Mouse (Mus musculus) NIH3T3 (cell line): ENCODE measurements around the gene Ppp2r3a.

Experiments used
- DNase-seq: peaks from one replicate; pipeline ENCODE4 v3.0.0-alpha.2; 2012; ENCODE audit warnings: low read depth

The Ppp2r3a gene

DNA sequence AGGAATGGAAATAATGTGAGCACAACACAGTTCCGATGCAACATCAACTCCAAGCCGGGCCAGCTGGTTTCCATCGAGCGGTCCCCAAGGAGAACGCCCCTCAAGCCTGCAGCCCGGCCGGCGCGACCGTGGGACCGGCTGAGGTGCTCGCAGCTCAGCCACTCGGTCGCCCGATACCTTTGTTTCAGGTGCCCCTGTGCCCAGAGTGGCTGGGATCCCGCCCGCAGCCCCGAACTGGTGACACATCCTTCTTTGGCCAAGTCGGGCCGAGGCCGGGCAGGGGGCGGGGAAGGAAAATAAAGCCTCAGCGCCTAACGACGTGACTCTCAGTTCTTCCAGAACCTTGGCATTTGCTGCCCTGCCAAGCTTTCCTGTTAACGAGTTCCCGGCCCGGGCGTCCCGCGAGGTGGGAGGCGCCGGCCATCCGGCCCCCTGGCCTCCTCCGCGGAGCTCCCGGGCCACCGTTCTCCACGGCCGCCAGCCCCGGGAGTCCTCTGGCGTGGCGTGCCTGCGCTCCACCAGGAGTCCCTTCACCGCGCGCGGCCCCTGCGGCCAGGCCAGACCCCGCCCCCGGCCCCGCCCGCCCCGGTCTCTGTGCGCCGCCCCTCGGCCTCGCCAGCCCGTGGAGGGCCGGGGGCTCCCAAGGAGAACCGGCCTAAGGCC lies 483 bp downstream of the Ppp2r3a start:
- peak; percentile 86 for DNase-seq

DNA sequence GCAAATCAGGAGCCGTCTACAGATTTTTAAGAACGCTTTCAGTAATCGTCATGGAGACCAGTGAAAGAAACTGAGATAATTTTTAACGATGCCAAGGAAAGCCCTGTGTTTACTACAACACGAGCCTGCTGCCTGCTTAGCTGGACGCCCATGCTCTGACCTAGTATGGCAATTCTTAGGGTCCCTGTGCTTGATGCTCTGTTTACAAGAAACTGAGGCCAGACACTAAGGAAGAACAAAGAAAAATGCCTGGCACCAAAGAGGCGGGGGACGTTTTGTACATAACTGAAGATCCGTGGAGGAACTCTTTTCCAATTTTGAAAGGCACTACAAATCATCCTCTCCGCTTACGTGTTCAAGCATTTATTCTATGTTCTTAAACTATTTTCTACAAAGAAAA lies 1.1 kb downstream of the Ppp2r3a start:
- DNase-seq = peak; percentile 24

DNA sequence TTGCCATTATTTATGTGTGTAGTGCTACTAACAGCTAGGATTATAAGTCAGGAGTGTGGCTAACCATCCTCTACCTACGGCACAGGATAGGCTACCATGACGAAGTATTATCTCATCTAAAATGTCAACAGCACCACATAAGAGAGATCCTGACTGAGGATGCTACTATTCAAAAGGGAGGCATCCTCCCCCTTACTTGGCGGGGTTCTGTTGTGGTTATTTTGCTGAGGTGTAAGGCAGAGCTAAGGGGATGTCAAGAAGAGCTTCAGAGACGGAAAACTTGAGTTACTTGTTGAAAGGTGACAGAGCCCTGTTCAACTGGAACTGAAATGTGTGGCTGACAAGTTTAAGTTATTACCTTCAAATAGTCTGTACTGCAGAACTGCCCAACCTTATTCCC lies 2.0 kb downstream of the Ppp2r3a start:
- DNase-seq = no peak

DNA sequence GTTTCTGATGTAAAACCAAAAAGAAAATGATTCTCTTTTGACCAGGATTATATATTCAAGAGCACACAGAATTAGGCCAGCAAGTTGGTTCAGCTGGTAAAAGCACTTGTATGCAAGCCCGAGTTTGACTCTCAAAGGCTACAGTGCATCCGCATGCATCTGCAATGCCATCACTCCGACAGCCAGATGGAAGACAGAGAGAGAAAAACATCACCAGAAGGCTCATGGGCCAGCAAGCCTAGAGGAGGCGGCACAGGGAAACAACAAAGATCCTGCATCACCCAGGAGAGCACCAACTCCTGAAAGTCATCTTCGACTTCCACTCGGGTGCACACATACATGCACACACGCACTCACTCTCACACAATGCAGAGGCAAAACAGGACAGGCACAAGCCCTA lies 4.1 kb downstream of the Ppp2r3a start:
- no peak for DNase-seq

DNA sequence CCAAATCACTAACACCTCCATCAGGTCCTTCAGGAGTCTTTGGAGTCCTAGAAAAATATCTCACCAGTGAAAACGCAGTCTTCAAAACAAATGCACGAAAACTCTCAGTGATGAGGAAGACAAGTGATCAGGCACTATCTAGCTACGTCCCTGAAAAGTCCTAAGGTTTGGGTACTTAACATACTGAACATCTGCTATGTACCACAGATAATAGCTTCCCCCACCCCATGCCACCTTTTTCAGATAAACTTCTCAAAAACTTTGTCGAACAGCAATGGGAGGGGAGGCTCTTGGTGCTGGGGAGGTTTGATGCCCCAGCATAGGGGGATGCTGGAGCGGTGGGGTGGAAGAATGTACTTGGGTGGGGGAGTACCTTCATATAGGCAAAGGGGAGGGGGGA lies 6.1 kb downstream of the Ppp2r3a start:
- DNase-seq = no peak

DNA sequence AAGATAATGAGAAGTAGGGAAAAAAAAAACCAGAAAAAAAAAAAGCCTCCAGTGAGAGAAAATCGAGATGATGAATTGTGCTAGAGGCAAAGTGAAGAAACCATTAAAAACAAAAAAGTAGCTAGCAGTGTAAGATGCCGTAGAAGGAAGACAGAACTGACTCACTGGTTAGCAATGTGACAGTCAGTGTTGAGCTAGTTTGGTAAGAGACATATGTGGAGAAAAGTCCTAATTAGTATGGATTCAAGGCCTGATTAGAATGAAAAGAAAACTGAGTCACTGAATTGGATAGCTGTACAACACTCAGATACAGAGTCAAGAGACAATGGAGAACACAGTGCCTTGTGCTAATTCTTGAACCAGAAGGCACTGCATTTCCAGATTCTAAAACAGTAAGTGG lies 7.9 kb downstream of the Ppp2r3a start:
- DNase-seq = peak; percentile 65

DNA sequence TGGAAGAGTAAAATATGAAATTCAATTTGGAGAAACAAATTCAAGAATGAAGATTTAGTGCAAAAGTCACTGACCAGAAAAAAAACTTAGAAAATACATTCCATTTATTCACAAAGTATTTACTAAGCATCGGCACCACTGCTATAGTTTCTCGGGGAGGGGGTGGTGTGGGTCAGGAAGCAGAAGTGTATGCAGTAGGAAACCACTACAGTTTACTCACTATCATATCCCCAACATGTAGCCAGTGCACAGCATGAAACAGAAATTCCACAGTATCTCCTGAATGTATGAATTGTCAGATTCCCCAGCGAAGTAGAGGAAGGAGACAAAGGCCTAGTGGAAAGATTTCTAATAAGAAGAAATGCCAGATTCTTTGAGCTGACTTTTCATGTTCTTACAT lies 11.4 kb downstream of the Ppp2r3a start:
- DNase-seq = no peak

DNA sequence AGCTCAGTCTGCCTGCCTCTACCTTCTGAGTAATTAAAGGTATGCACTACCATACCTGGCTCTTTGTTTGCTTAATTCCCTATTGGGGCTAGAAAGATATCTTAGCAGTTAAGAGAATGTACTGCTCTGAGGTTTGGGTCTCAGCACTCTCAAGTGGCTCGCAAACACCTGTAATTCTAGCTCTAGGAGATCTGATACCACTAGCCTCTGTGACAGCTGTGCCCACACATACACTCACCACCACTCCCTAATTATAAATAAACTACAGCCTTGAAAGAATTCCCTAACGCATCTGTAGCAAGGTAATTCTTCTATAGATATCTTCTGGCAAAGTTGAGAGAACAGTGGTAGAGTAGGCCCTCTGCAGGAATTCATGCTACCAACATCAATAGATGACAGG lies 15.8 kb downstream of the Ppp2r3a start:
- DNase-seq = no peak

DNA sequence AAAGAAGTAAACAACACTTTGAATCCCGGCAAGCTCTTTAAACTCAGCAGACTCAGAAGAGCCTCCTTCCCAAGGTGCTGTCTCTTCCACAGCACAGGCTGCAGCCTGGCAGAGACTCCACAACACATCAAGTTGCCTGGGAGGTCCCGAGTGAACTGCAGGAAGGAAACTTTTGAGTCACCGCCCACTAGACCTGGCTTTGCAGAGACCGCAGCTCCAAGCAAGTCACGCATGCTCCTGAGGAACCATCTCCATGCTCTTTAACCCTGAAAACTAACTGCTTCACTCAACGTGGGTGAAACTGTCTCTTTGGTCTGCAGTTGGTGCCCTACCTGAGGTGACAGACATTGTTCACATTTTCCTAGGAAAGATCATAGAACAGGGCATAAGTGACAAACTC lies 19.6 kb downstream of the Ppp2r3a start:
- no peak for DNase-seq

DNA sequence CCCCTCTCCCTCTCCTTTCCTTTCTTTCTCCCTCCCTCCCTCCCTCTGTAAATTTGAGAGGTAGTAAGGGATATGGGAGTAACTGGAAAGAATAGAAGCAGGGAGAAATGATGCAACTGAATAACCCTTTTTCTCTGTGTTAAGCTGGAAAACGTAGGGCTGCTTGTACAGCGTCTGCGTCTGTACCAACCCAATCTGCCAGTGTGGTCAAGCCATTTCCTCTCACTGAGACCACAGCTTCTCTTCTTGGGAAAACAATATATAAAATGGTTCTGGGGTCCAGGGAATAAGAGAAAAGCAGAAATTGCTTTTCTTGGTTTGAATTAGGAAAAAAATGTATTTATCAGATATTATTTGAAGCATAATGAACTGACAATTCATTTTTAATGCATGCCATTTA lies 21.6 kb downstream of the Ppp2r3a start:
- no peak for DNase-seq

DNA sequence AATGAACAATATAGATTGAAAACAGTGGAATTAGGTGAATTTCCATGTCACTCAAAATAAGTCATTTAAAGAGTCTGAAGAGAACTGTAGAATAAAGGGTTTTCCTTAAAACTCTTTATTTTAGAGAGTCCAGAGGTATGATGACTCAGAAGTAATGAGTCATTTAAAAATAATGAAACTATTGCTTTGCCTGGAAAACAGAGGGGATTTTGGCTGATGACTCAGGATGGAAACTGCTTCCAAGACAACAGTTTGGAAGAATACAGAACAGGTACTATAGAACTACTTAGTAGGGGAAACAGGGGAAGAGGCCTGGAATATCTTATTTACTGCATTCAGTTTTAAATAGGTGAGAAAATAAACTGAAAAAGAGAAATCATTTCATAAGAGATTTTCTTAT lies 22.7 kb downstream of the Ppp2r3a start:
- DNase-seq = peak; percentile 75

DNA sequence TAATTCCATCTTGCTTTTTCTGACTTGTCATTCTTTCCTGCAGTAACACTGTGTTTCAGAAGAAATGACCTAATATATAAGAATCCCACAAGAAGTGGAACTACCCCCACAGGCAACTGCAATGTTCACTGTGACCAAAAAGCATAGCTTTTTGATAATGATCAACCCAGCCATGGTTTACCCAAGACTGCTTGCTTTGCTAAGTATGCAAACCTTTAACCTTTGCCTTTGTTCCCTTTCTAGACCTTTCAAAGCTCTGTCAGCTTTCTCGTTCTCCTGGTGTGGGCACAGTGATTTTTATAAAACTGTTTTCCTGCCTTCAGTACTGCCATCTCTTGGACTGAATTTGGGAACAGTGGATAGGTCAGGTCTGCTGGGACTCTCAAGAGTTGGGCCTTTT lies 43.6 kb downstream of the Ppp2r3a start:
- no peak for DNase-seq

DNA sequence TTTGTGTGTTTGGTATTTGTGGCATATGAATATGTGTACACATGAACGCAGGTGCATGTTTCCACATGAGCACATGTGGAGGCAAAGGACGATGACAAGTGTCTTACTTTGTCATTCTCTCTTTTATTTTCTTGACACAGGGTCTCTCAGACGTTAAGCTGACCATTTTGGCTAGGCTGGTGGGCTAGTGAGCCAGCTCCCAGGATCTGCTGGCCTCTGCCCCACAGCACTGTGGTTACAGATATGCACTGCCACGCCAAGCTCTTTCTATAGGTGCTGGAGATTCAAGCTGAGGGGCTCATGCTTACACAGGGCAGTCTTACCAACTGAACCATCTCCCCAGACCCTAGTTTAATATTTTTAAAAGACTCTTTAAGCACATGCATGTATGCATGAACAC lies 45.1 kb downstream of the Ppp2r3a start:
- no peak for DNase-seq

DNA sequence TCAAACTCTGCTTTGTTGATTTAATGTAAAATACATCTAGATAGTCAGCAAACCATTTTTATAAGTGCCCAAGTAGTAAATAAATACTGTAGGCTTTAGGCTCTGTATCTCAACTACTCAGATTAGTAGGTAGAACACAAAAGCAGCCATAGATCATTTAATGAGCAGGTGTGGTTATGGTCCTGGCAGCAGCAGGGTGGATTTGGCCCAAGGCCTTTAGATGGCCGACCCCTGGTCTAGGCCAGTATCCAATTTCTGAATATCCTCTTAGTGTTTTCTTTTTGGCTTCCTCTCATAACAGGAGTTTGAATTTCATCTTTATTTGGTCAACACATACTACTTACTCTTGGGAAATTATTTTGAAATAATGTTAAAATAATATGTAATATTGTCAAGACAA lies 46.4 kb downstream of the Ppp2r3a start:
- DNase-seq = peak; percentile 8

DNA sequence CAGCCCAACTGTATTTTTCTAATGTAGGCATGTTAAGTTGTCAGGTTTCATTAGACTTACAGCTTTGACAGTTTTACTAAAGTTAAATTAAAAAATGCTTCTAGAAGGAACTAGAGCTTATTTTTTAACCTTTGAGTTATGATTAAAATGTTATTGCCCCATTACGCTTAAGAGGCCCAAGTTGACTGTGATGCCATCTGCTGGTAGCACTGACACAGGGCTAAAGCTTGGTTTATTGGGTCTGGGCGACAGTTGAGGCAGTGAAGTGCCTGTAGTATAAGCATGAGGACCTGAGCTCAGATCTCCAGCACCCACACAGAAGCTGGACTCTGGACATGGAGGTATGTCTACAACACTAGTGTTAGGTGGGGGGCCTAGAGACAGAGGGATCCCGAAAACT lies 47.5 kb downstream of the Ppp2r3a start:
- DNase-seq = no peak

DNA sequence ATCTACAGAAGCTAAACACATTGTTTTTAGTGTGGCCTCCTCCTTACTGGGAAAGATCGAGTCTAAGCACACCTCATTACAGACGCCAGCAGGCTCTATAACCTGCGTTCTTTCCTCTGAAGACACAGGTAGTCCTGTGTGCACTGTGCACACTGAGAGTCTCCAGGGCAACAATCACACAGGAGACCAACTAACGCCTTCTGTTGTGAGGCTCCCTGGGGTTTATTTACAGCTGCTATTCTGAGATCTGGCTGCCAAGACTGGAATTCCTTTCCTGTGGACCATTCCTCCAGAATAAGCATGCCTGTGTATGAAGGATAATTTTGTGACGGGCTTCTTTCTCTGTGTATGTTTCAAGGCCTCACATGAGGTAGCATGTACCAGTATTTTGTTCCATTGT lies 51.0 kb downstream of the Ppp2r3a start:
- no peak for DNase-seq

DNA sequence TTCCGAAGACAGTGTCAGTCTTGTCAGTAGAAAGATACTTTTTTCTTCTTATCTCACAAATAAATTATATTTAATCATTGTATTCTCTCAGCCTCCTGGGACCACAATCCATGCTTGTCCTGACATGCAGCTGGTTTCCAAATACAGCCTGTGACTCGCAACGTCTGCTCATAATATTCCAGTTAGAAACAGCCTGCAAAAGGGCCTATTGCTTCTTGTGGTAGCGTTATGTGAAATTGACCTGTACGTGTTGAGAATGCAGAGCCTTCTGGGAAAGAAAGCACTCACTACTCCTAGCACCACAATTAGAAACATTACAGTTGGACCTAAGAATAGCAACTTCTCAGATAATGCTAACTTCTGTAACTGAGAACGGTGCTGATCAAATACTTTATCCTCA lies 52.8 kb downstream of the Ppp2r3a start:
- peak; percentile 7 for DNase-seq

DNA sequence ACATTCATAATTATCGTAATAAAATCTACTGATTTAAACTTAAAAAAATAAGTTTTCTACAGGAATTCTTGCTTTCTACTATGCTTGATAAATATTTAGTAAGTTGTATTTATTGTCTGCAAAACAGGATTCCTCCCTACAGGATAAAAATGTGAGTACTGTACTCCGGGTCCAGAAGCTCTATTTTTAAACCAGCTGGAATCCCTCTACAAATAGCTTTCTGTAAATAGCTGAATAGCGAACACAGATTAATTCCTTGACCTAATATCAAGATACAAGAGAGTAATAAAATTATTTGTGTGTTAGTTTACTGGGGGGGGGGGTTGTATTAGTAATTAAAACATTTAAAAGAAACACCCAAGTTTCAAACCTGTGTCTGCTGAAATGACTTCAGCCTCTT lies 53.3 kb downstream of the Ppp2r3a start:
- DNase-seq = no peak

DNA sequence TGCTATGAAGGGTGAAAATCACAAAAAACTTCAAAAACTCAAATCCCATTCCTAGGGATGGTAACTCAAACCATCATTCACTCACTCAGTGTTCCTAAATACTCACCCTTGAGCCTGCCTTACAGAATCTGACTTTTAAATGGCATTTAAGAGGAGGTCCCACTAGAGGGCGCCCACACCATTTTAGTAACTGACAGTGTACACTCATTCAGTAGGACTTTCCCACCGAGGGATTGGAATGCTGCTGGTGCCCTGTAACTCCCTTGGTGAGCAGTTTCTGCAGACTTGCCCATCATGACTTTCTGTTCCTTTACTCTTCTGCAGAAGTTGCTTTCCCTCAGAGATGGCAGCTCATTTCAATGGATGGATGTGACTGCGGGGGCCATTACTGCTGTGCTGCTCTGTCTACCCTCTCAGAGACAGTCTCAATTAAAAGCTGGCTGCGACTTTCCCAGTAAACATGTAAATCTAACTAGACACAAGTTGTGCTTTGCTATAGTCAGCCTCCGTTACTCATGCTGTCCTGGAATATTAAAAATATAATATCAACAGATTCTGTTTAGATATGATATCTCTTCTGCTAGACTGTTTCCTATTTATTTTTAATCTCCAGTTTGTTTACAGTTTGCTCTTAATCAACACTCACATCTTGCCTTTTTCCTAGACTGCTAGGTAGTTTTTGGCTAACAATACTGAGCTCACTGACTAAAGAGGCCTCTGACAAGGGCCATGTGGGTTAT lies 69.5 kb downstream of the Ppp2r3a start:
- DNase-seq = peak; percentile 94

DNA sequence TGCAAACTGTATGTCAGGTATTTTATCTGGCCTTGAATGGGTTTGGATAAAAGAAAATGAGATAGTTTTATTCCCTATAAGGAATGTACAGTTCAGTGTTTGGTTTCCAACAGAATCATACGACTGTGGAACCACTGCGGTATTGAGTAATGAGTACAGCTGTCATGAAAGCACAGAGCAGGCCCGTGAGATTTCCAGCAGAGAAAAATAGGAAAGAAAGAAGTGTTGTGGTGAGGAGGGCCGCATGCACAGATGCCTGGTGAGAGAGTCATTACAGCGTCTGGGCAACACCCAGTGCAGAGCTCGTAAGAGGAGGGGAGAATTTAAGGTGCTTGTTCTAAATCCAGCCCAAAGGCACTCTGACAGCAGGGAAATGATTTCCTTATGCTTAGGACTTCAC lies 70.3 kb downstream of the Ppp2r3a start:
- DNase-seq = peak; percentile 47

DNA sequence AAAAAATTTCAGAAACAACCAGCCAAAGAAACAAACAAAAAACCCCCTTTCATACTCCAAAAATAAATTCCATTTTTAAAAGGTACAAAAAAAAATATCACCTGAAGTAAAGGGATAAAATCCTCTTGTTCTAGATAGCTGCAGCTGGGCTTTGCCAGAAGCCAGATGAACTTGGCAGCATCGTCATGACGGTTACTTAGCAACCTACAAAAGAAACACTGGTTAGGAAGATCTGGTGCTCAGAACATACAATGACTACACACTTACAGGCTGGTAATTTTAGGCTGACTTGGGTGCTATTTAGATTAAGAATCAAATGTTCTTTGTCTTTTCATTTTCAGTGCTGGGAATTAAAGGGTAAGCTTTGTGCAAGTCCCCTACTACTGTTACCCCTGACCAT lies 71.4 kb downstream of the Ppp2r3a start:
- DNase-seq = peak; percentile 44

DNA sequence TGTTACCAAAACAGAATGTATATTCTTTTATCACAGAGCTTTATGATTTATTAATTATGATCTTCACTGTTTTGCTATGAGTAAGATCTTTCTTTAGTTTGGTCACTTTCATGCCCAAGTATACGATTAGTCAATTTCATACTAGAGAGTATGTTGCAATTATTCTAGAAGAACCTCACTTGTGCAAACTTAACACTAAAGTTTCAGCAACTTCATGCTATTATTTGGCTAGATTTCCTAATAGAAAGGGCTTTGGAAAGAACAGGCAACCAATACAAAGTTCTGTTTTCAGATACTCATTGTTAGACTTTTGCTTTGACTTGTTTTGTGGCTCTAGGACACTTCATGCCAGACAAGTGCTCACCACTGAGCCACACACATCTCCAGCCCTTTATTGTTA lies 91.0 kb downstream of the Ppp2r3a start:
- DNase-seq = no peak

DNA sequence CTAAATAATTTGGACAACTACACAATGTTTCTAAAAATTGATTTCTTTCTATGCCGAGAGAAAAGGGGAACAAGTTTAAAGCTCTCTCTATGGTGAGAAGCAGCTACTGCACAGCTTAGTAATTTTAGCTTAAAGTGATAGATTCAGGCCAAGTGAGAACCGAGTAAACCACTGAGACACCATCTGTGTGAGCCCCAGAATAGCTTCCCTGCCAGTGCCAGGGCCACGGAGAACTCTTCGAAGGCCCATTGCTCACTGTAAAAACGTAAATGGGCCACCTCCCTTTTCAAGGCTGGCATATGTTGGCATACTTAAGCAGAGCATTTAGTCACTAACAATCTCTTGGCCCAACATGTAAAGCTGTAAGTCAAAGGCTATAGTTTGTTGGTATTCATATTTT lies 91.5 kb downstream of the Ppp2r3a start:
- DNase-seq = no peak

DNA sequence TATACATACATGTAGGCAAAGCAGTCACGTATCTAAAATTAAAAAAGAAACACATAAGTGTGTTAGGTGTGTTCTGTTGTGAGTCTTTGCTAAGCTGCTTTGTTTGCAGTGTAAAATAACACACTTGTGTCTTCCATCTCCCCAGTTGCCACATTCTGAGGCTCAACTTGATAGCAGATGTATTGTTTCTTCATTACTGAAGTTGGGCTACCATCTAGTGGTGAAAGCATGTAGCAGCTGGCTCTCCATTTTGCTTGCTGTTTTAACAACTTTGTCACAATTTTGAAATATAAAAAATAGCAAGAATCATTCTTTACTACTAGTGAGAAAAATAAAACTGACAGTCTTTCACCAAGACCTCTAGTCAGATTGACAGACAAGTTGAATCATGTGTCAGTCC lies 92.2 kb downstream of the Ppp2r3a start:
- DNase-seq = peak; percentile 69
